Mouse (Mus musculus) stomach, embryonic 14.5 days (tissue): Measurements from ENCODE around the gene Smad3. TPM values are rescaled to one million over a fixed set of nuclear protein-coding genes. Genes with fewer than 3 reads are reported as not detected.
A peak's percentile ranks its signal among the peaks of the same experiment; 100 is the strongest.

ENCODE experiments used
- ATAC-seq: fragments of 200-750 bp; cut with Nextera tagmentation; 2 replicates; pipeline ENCODE4 v1.8.0; 2017; ENCODE audit warnings: low read depth, moderate TSS enrichment; ENCODE audit not compliant: insufficient number of reproducible peaks, insufficient read depth, low FRiP score
- H3K27ac ChIP-seq: fragments of 300-500 bp; sonication (generic); 2 replicates; pipeline ENCODE4 v1.5.1; 2014; ENCODE audit warnings: mild to moderate bottlenecking, low read length, moderate library complexity, mixed read lengths
- H3K27me3 ChIP-seq: fragments of 300-500 bp; sonication (generic); 2 replicates; pipeline ENCODE4 v1.6.1; 2014; ENCODE audit warnings: low read length, control low read depth, mixed read lengths; ENCODE audit not compliant: control insufficient read depth, insufficient read depth
- H3K36me3 ChIP-seq: fragments of 300-500 bp; sonication (generic); 2 replicates; pipeline ENCODE4 v1.6.1; 2014; ENCODE audit warnings: mild to moderate bottlenecking, control low read depth, low read length, moderate library complexity, mixed read lengths; ENCODE audit not compliant: control insufficient read depth, insufficient read depth
- H3K4me1 ChIP-seq: fragments of 300-500 bp; sonication (generic); 2 replicates; pipeline ENCODE4 v1.6.1; 2014; ENCODE audit warnings: low read length, control low read depth, mixed read lengths; ENCODE audit not compliant: control insufficient read depth, insufficient read depth
- H3K4me2 ChIP-seq: fragments of 300-500 bp; sonication (generic); replicated peaks from 2 replicates; pipeline ENCODE4 v1.6.1; 2014; ENCODE audit warnings: low read depth, low read length, control low read depth
- H3K4me3 ChIP-seq: fragments of 300-500 bp; sonication (generic); 2 replicates; pipeline ENCODE4 v1.5.1; 2014; ENCODE audit warnings: low read depth, low read length, control low read depth
- H3K9ac ChIP-seq: fragments of 300-500 bp; sonication (generic); replicated peaks from 2 replicates; pipeline ENCODE4 v1.6.1; 2014; ENCODE audit warnings: low read depth, mild to moderate bottlenecking, control low read depth, low read length, moderate library complexity, mixed read lengths
- H3K9me3 ChIP-seq: fragments of 300-500 bp; sonication (generic); 2 replicates; pipeline ENCODE4 v1.6.1; 2016; ENCODE audit warnings: low read depth, low read length, control low read depth; ENCODE audit not compliant: control insufficient read depth
- WGBS: fragments of 180-500 bp; shearing (Covaris S2); extraction: QIAGEN DNeasy Blood & Tissue Kit; methylation state at CpG from one replicate; pipeline ENCODE4 v1.1.7; 2014; 5-methylcytosine and 5-hydroxymethylcytosine counted together
- polyA plus RNA-seq: library from polyadenylated mRNA; unstranded; fragments of >200 nt; fragmentation: Nextera tagmentation; extraction: Ambion mirVana; gene quantifications from 2 replicates; pipeline ENCODE4 v1.2.1, GENCODE M21; 2014

Gene Smad3
- polyA plus RNA-seq, 1 experiment from 2014 or later, result 17.3 TPM

DNA sequence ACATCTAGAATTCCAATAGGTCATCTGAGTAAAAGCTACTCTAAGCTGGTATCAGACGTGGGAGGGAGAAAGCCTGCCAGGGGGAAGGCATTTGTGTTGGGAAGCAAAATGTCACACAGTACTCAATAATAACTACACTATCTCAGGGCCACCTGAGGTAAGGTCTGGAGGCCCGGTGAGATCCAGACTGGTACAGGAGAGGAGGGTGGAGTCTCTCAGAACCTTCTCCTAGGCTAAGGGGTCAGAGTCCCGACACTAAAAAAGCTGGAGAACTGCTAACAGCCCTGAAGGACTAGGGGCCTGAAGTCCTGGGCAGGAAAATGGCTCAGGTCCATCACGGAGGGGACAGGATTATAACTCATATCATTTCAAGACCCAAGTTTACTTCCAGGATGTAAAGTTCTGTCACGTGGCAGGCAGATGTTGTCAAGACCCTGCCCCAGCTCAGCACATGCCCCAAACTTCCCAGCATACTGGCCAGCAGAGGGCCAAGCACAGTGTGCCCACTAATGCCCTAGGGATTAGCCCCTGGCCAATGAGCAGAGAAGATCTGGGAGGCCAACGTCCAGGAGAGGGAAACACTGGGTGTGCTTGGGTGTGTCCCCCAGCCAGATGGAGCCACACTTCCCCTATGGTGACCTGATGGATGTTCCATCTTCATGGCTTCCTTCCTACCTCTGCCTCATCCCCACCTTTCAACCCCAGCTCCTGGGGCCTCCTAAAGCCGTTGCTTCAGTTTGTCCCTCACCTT lies 24.1 kb upstream of the Smad3 start:
- Histone ChIP-seq H3K4me1 (peaks cover 45% of the 10 kb centered on the region), H3K9ac (no peak overlapping the region), H3K4me3 (no peak overlapping the region), H3K36me3 (no peaks in the 10 kb centered on the region), H3K9me3 (no peaks in the 10 kb centered on the region), H3K4me2 (no peak overlapping the region), H3K27ac (0 out of 2 replicates have a peak overlapping the region, but pooled peaks have one; percentile 30), H3K27me3 (no peaks in the 10 kb centered on the region)
- WGBS, result 67% methylated on average over 7 of the region's 7 CpGs
- 0 out of 2 replicates have a peak, but pooled peaks have one; percentile 7 for ATAC-seq

DNA sequence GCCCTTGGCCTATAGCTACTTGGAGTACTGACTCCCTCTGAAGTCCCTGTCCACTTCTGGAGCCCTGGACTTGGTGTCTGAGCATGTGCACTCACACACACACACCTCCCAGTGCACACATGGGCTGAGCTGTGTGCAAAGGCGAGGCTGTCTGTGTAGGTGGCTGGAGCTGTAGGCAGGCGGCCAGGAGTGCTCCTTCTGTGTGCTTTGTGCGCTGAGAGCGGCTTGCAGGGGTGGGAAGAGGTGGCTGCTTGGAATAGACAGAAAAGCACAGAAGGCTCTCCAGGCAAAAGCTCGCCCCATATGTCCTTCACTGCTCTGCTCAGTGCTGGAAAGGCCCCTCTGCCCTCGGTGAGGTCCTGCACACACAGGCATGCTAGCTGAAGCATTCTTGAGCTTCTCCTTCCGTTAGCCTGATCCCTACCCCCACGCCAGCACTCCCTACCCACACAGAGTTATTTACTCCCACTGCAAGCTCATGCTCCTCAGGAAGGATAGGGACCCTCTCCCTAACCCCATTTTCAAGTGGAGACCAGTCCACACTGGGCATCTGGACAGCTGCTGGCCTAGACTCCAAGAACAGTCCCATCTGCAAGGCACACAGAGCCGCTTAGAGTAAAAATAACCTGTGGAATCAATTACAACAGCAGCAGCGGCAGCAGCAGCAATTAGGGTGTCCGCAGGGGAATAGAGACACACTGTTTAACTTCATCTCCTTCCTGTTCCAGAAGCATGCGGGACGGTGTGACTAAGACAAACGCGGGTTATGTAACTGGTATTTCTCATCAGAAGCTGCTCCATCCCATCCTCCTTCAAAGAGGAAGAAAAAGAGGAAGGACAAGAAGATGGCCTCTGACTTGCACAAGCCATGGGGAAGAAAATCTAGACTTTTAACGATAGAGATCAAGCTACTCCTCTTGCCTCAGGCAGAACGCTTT lies 22.4 kb upstream of the Smad3 start:
- peak; percentile 43; the same call in 1 of the 2 replicates for ATAC-seq
- no peak overlapping the region for H3K4me2 ChIP-seq
- no peaks in the 10 kb centered on the region for H3K9me3 ChIP-seq
- no peaks in the 10 kb centered on the region for H3K27me3 ChIP-seq
- H3K27ac ChIP-seq, result peak overlapping the region; percentile 78
- H3K4me3 ChIP-seq, result no peak overlapping the region
- no peaks in the 10 kb centered on the region for H3K36me3 ChIP-seq
- H3K9ac ChIP-seq, result no peak overlapping the region
- WGBS, result 13% methylated on average over 17 of the region's 17 CpGs
- peaks cover 34% of the 10 kb centered on the region for H3K4me1 ChIP-seq

GRCm38 (mm10) chr9:63776735-63777134 lies 18.9 kb upstream of the Smad3 start:
- peaks cover 38% of the 10 kb centered on the region for H3K4me1 ChIP-seq
- H3K4me3 ChIP-seq, result no peak overlapping the region
- no peaks in the 10 kb centered on the region for H3K36me3 ChIP-seq
- no peak overlapping the region for H3K9ac ChIP-seq
- H3K9me3 ChIP-seq, result no peaks in the 10 kb centered on the region
- no peak for ATAC-seq
- H3K4me2 ChIP-seq, result no peak overlapping the region
- H3K27me3 ChIP-seq, result no peaks in the 10 kb centered on the region
- H3K27ac ChIP-seq, result no peak overlapping the region
- 71% methylated on average over 3 of the region's 3 CpGs for WGBS

- Histone ChIP-seq H3K36me3 (no peaks in the 10 kb centered on the region), H3K9ac (no peak overlapping the region), H3K9me3 (no peaks in the 10 kb centered on the region), H3K4me3 (no peak overlapping the region), H3K27ac (peak overlapping the region; percentile 55; the same call in 1 of the 2 replicates), H3K4me1 (peaks cover 32% of the 10 kb centered on the region), H3K27me3 (no peaks in the 10 kb centered on the region), H3K4me2 (no peak overlapping the region)
- 32% methylated on average over 6 of the region's 6 CpGs for WGBS
- peak; percentile 75; the same call in 1 of the 2 replicates for ATAC-seq
Measured at GRCm38 (mm10) chr9:63774854-63775483, 17.2 kb upstream of the Smad3 start.

DNA sequence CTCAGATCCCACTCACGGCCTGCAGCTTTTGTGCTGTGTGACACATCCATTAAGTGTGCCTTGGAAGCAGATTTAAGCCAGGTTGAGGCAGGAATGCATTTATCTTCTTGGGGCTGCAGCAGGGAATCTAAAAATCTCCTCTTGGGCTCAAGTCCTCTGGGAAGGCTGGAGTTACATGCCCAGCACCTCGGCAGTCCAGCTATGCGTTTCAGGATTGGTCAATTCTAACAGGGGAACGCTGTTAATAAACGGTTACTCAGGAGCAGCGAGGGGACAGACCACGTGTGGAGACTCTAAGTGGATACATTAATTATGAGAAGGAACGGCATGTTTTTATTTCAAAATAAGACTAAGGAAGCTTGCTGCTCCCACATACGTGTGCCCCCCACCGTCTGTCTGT lies 14.7 kb upstream of the Smad3 start:
- H3K4me2 ChIP-seq, result no peak overlapping the region

GRCm38 (mm10) chr9:63771676-63772075 lies 13.9 kb upstream of the Smad3 start:
- Histone ChIP-seq H3K9me3 (no peaks in the 10 kb centered on the region), H3K27me3 (no peaks in the 10 kb centered on the region), H3K36me3 (no peaks in the 10 kb centered on the region), H3K4me3 (no peak overlapping the region), H3K4me1 (peaks cover 28% of the 10 kb centered on the region), H3K4me2 (no peak overlapping the region), H3K27ac (peak overlapping the region; percentile 48; the same call in 1 of the 2 replicates), H3K9ac (no peak overlapping the region)
- 16% methylated on average over 5 of the region's 5 CpGs for WGBS
- no peak for ATAC-seq

More for the DNA sequence above, 14.7 kb upstream of the Smad3 start:
- ATAC-seq, result peak; percentile 53; the same call in 1 of the 2 replicates
- Histone ChIP-seq H3K27ac (peak overlapping the region; percentile 48; the same call in 1 of the 2 replicates), H3K4me3 (no peak overlapping the region), H3K9me3 (no peaks in the 10 kb centered on the region), H3K36me3 (no peaks in the 10 kb centered on the region), H3K9ac (no peak overlapping the region), H3K4me1 (peaks cover 28% of the 10 kb centered on the region), H3K27me3 (no peaks in the 10 kb centered on the region)
- 17% methylated on average over 10 of the region's 10 CpGs for WGBS

GRCm38 (mm10) chr9:63761367-63762094 lies 3.7 kb upstream of the Smad3 start:
- ATAC-seq, result no peak
- WGBS, result 93% methylated on average over 8 of the region's 8 CpGs
- no peak overlapping the region for H3K4me2 ChIP-seq
- H3K9me3 ChIP-seq, result no peaks in the 10 kb centered on the region
- H3K9ac ChIP-seq, result no peak overlapping the region
- H3K36me3 ChIP-seq, result no peaks in the 10 kb centered on the region
- H3K4me3 ChIP-seq, result no peak overlapping the region
- H3K4me1 ChIP-seq, result peaks cover 14% of the 10 kb centered on the region; the same call in 1 of the 2 replicates
- H3K27ac ChIP-seq, result no peak overlapping the region
- H3K27me3 ChIP-seq, result no peaks in the 10 kb centered on the region
